Mouse (Mus musculus) gastrocnemius, adult 18-20 months (tissue): ENCODE measurements at regions not wholly inside any gene's neighbourhood (a gene's known extent, or its start where the extent isn't known, plus 50 kb on each side); places are given as distances from the start of the nearest gene placed in this dataset.
A peak's percentile ranks its signal among the peaks of the same experiment; 100 is the strongest.

Experiments
- DNase-seq: peaks from one replicate; pipeline ENCODE4 v3.0.0; 2021; ENCODE audit warnings: low spot score

DNA sequence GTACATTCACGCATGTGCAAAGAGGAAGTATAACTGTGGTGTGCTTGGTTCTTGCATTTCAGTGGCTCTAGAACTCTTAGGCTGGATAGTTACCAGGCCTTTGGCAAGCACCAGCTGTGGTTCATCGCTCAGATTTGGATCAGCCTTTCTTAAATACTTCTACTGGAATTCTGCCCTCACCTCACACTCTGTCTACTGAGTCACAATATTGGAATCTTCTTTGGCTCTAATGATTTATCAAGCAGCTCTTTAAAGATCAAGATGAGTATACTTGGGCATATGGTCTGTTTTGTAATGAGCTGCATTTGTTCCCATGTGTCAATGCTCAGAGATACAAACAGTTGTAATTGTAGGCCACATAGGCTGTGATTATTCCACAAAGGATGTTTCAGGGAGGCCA, 197.5 kb downstream of the Icos start:
- no peak for DNase-seq

DNA sequence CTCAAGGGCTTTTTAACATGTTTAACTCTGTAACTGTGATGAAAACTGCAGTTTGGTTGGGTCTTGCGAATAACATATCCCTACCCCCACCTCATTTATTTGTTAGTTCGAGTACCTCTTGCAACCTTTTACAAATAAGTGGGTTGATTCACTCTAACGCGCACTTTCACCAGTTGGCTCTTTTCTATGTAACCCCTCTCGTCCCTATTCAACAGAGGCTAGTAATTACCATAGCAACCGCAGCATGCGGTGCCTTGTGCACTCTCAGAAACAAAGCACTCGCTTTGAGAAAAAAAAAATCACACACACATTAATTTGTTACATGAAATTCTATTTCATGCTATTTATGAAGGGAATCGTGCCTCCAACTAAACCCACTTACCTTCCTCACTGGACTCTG, 201.7 kb downstream of the Icos start:
- DNase-seq: no peak

DNA sequence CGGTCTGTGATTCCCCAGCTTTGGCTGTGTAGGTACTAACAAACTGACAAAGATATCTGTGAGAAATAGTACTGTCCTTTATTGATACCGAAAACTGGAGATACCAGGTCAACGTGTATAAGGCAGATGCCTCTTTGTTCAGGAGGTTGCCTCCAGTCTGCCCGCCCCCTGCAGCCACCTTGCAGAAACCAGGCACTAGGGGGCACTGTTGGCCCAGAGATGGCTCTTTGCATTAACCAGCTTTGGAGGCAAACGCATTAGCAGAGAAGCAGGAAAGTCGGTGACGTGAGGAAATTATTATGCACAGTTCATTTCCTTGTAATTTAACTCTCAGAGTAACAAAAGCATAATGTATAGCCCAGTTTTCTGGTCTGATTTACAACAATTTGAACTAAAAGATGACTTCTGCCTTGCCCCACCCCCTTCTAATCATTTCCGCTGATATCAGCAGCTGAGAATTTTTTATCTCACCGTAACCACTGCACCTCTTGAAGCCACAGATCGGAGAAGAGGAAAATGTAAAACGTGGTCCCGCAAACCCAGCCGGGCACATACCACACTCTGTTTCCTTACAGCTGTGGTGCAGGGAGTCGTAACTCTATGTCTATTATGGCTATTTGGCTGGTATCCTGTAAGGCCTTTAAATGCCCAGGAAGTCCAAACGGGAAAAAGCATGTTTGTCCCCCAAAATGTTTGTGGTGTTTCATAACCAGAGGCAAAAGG, 203.5 kb downstream of the Icos start:
- DNase-seq: peak; percentile 93

DNA sequence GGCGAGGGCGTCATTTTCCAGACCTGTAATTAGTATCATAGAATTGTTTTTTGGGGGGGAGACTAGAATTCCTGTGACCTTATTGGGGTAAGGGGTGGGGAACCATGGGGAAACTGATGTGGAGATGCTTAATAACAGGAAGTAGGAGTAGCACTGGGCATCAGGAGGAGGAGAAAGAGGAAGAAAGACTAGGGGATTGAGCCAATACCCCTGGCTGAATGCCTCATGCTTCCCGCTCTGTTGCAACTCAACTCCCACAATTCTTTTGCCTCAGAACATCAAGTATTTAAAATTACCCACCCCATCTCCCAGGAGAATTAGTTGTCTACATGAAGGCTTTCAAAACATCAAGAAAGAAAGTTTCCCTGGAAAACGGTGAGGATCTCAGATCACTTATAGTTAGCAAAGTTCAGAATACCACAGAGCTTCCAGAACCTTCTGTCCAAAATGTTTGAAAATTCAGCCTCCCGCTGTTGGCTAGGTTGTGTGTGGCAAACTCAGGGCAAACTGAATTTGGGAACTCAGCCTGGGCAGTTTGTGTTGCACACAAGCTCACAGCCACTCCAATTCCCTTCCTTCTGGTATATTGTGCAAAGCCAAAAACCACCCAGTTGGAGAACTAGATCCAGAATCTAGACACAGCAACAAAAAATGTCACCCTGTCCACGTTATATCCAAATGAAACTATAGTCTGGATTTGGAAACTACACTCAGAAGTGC, 209.8 kb downstream of the Icos start:
- peak; percentile 32 for DNase-seq

DNA sequence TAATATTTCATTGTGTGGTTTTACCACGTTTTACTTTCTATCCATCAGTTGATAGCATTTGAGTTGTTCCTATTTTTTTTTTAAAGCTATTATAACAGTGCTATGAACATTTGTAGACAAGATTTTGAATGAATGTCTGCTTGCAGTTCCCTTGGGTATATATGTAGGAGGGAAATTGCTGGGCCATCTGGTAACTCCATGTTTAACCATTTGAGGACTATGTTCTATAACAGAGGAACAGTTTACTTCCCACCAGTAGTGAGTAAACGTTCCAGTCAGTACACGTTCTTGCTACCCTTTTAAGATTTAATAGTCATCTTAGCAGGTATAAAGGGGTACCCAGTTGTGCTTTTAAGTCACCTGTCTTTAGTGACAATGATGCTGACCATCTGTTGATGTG, 213.2 kb downstream of the Icos start:
- no peak for DNase-seq

DNA sequence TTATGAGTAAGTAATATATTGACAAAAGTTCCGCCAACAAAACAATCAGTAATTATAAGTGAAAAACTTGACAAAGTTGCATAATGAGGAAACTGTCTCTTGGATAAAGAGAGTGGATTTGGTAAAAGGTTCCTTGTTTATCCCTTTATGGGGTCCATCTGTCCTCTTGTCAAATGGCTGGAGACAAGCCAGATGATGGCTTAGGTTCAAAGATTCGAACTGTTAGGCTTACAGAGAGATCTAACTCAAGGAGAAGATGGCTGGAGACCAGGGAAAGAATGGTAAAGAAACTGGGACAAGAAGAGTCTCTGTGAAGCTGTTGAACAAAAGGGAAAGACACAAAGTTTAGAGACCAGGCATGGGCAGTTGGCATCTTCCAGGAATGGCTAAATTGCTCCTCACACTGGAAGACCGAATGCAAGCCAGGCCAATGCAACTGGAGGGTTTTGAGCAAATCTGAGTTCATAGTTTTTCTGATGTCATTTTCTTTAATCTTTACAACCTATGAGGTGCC, 220.9 kb downstream of the Icos start:
- no peak for DNase-seq

DNA sequence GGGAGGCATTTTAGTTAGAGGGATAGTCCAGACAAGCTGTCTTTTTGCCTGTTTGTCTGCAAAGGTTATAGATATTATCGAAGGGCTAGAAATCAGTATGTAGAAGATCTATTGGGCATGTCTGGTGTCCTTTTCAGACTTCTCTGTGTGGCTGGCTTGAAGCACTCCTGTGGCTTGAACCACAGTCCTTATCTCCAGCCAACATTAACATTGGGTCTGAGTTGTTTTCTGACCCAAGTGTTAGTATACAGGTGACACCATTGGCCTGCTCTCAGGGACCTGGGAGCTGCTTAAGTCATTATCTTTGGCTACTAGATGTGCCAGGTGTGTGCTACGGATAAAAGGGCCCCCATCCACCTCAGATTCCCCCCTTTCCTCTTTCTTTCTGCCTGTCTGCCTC, 223.3 kb downstream of the Icos start:
- no peak for DNase-seq

GRCm38 (mm10) chr1:61202079-61202478, 224.4 kb downstream of the Icos start:
- no peak for DNase-seq

- peak; percentile 11 for DNase-seq
Observed at GRCm38 (mm10) chr1:61203170-61203569, 225.4 kb downstream of the Icos start.

DNA sequence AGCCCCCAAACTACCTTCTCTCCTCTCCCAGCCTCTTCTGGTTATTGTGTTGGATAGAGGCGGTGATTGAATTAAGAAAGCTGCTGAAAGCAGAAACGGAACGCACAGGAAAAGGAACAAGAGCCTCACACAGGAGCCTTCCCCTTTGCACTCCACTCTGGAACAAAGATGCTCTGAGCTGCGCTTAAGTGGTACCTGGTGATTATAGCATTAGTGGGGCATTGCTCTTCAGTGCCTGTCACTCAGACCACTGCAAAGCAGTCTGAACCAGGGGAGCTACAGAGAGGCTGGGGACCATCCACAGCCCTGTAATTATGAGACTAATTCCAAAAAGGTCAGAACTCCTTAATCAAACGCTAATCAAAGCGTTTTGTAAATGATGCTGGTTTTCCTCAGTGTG, 225.9 kb downstream of the Icos start:
- no peak for DNase-seq

GRCm38 (mm10) chr1:61205137-61205536, 227.4 kb downstream of the Icos start:
- no peak for DNase-seq

GRCm38 (mm10) chr1:61206861-61207380, 229.2 kb downstream of the Icos start:
- DNase-seq: no peak

DNA sequence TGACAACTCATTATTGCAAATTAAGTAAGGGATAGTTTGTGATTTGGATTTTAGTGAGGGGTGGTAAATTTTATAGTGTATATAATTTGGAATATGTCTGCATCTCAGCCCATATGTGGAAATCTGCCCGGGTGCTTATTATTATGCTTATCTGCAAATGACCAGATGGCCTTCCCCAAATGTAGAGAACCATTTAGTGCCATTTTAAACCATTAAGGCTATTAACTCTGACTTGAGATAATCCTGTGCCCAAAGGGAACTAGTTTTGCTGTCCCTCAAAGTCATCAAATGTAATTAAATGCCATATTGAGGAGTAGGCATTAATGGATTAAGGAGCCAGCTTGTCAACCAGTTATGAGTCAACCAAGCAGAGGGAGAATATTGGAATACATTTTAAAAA, 230.7 kb downstream of the Icos start:
- no peak for DNase-seq

GRCm38 (mm10) chr1:61221131-61221530, 243.4 kb downstream of the Icos start:
- DNase-seq: peak; percentile 16

- peak; percentile 65 for DNase-seq
Observed at GRCm38 (mm10) chr1:61228942-61229341, 251.2 kb downstream of the Icos start.

DNA sequence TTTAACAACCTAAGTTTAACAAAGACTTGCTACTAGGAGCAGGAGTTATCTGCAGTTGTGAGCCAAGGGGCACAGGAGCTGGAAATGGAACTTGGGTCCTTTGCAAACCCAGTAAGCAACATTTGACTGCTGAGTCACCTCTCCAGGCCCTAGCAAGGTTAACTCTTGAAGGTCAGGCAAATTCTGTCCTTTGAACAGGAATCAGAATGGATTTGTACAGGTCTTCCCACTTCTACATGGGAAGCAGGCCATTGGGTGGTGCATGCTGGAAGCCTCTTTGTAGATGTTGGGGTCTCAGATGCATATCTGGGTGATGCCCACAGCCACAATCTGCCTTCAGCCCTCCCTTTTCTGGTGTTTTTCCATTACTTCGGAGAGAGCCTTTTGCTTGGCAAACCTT, 255.3 kb downstream of the Icos start:
- no peak for DNase-seq

GRCm38 (mm10) chr1:61233476-61234297, 256.0 kb downstream of the Icos start:
- no peak for DNase-seq

GRCm38 (mm10) chr1:61234298-61234682, 256.6 kb downstream of the Icos start:
- no peak for DNase-seq

DNA sequence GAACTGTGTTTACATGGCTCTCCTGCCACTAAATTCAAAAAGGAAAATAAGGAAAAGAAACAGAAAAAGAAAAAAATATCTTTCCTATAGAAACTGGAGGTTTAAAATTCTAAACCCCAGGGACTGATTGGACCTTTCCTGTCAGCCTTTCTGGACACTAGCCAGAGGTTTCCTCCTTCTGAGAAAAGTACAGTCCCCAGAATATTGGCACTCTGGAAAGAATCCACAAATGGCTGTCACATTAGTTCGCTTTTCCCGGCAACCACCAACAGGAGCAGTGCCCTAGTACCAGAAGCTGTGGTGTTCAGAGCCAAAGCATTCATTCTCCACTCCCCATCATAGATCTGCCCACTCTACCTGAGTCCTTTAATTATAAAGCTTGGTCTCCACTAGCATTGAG, 258.8 kb downstream of the Icos start:
- no peak for DNase-seq

DNA sequence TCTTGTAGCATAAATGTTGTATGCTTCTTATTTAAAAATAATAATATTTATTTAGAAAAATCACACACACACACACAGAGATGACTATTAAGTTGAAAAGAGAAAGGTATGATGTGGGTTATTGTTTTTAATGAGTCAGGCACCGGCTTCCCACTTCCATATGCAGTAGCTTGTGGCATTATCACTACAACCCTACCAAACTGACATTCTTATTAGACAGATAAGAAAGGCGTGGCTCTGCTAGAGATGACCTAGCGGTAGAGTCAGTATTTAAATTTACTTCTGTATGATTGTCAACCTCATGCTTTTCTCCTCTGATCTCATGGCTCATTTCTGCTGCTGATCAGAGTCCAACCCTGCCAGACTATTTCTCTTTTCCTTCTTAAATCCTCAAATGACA, 260.9 kb downstream of the Icos start:
- DNase-seq: no peak

GRCm38 (mm10) chr1:61257561-61257960, 279.8 kb downstream of the Icos start:
- no peak for DNase-seq

DNA sequence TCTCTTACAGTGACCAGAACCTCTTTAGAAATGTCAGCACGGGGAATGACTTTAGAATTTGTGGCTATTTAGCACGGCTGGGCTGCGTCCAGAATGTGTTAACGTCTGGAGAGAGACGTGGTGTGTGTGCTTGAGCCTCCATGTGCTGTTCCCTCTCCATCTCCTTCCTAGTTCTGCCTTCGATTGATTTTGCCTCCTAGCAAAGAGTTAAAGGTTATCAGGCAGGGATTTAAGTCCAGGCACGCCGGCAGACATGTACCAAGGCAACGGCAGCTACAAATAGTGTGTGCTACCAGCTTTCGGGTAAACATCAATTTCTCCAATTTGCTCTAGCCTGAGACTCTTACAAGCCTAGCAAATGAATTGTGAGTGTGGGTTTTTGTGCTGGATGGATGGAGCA, 285.7 kb downstream of the Icos start:
- no peak for DNase-seq
